ENCODE assay signal across 9 mouse cellular contexts in genomic region chr12:80084446-80085112, GRCm38 (mm10). TPM values are rescaled to one million over a fixed set of nuclear protein-coding genes. Genes with fewer than 3 reads are reported as not detected.
DNase-seq lines count a peak whose midpoint lies in the region; ATAC-seq and TF ChIP-seq lines count a peak whose summit lies in the region.
"Had no signal": no experiment of that assay in that cellular context is flagged by ENCODE, and none has a peak within 500 bp of the region (broad histone marks: within the 10 kb centered on the region; RNA-seq: fewer than 3 reads in every experiment).

No protein-coding gene starts in this region.

- no peaks in the 10 kb centered on the region for H3K36me3 ChIP-seq in kidney, embryonic 14.5 days (ENCODE audit: control insufficient read depth, insufficient read depth, low read length)
- no peaks in the 10 kb centered on the region for H3K36me3 ChIP-seq in heart, embryonic 11.5 days (ENCODE audit: control insufficient read depth, insufficient read depth, low read length)
- no peaks in the 10 kb centered on the region for H3K36me3 ChIP-seq in liver, embryonic 13.5 days
- no peaks in the 10 kb centered on the region for H3K36me3 ChIP-seq in forebrain, embryonic 11.5 days (ENCODE audit: control insufficient read depth, insufficient read depth, low read length)

- no peak for DNase-seq in kidney, postnatal 14 days
- no peak for DNase-seq in liver, embryonic 13.5 days
- no peak for DNase-seq in retina, postnatal 1 day
- no peak for DNase-seq in forebrain, embryonic 11.5 days (ENCODE audit: low spot score)
- no peak for DNase-seq in cerebellum, postnatal 10 days
- DNase-seq: thymus, postnatal 25 days had no signal

- H3K4me3 ChIP-seq in kidney, embryonic 14.5 days (ENCODE audit: low read length) = no peak overlapping the region
- no peak overlapping the region for H3K4me3 ChIP-seq in cortical plate, adult 2 months (ENCODE audit: insufficient read depth, low read length)
- no peak overlapping the region for H3K4me3 ChIP-seq in heart, embryonic 11.5 days (ENCODE audit: low read depth, low read length)
- H3K4me3 ChIP-seq in liver, embryonic 13.5 days (replicated peaks) = no peak overlapping the region
- H3K4me3 ChIP-seq in forebrain, embryonic 11.5 days (ENCODE audit: low read depth, low read length) = no peak overlapping the region

- no peak overlapping the region; the same call in 1 of the 2 replicates for H3K4me2 ChIP-seq in kidney, embryonic 14.5 days (replicated peaks; ENCODE audit: low read depth, low read length)
- no peak overlapping the region for H3K4me2 ChIP-seq in heart, embryonic 11.5 days
- H3K4me2 ChIP-seq in liver, embryonic 13.5 days = peak overlapping the region; percentile 49
- H3K4me2 ChIP-seq in forebrain, embryonic 11.5 days (ENCODE audit: low read depth, low read length, severe bottlenecking) = no peak overlapping the region

- no peaks in the 10 kb centered on the region for H3K27me3 ChIP-seq in kidney, embryonic 14.5 days (ENCODE audit: control insufficient read depth, insufficient read depth, low read length)
- no peaks in the 10 kb centered on the region for H3K27me3 ChIP-seq in heart, embryonic 11.5 days (ENCODE audit: control insufficient read depth, insufficient read depth, low read length)
- H3K27me3 ChIP-seq in liver, embryonic 13.5 days = no peaks in the 10 kb centered on the region
- H3K27me3 ChIP-seq in forebrain, embryonic 11.5 days (ENCODE audit: control insufficient read depth, insufficient read depth, low read length) = no peaks in the 10 kb centered on the region

- ATAC-seq in kidney, embryonic 14.5 days (ENCODE audit: low FRiP score, low TSS enrichment) = no peak
- no peak; the same call in 1 of the 2 replicates for ATAC-seq in heart, embryonic 11.5 days (replicated peaks; ENCODE audit: insufficient number of reproducible peaks, low FRiP score, low TSS enrichment)
- ATAC-seq in liver, embryonic 13.5 days (ENCODE audit: low read depth) = peak; percentile 8
- ATAC-seq in forebrain, embryonic 11.5 days (replicated peaks; ENCODE audit: low FRiP score) = no peak

- no peak for TF ChIP-seq POLR2A in cortical plate, adult 2 months (IDR thresholded peaks at IDR 0.05; ENCODE audit: extremely low read depth, insufficient read depth, low read length)

- WGBS in kidney, embryonic 14.5 days = 26% methylated on average over 7 of the region's 7 CpGs
- 24% methylated on average over 7 of the region's 7 CpGs for WGBS in heart, embryonic 11.5 days (ENCODE audit: insufficient replicate concordance)
- 34% methylated on average over 7 of the region's 7 CpGs for WGBS in liver, embryonic 13.5 days (ENCODE audit: insufficient replicate concordance)
- 60% methylated on average over 7 of the region's 7 CpGs for WGBS in forebrain, embryonic 11.5 days

- no peak for TF ChIP-seq CTCF in cortical plate, adult 2 months (IDR thresholded peaks at IDR 0.05; ENCODE audit: extremely low read depth, insufficient read depth, low read length)

- H3K27ac ChIP-seq in kidney, embryonic 14.5 days (ENCODE audit: low read depth, low read length) = peak overlapping the region; percentile 88
- peak overlapping the region; percentile 38; the same call in 1 of the 2 replicates for H3K27ac ChIP-seq in cortical plate, adult 2 months (ENCODE audit: insufficient read depth, low read length)
- H3K27ac ChIP-seq in heart, embryonic 11.5 days (ENCODE audit: low read depth, low read length) = peak overlapping the region; percentile 85
- H3K27ac ChIP-seq in liver, embryonic 13.5 days = peak overlapping the region; percentile 93
- no peak overlapping the region for H3K27ac ChIP-seq in forebrain, embryonic 11.5 days (ENCODE audit: low read depth, low read length)

- H3K9ac ChIP-seq in kidney, embryonic 14.5 days (ENCODE audit: low read depth, low read length) = no peak overlapping the region
- peak overlapping the region; percentile 54; the same call in 1 of the 2 replicates for H3K9ac ChIP-seq in heart, embryonic 11.5 days (ENCODE audit: low read depth, low read length)
- peak overlapping the region; percentile 3; the same call in 1 of the 2 replicates for H3K9ac ChIP-seq in liver, embryonic 13.5 days
- H3K9ac ChIP-seq in forebrain, embryonic 11.5 days (ENCODE audit: low read length) = no peak overlapping the region

- H3K9me3 ChIP-seq in kidney, embryonic 14.5 days (ENCODE audit: control insufficient read depth, low read length) = no peaks in the 10 kb centered on the region
- H3K9me3 ChIP-seq in heart, embryonic 11.5 days (replicated peaks; ENCODE audit: control insufficient read depth, low read length) = no peaks in the 10 kb centered on the region
- no peaks in the 10 kb centered on the region for H3K9me3 ChIP-seq in liver, embryonic 13.5 days (replicated peaks)
- no peaks in the 10 kb centered on the region for H3K9me3 ChIP-seq in forebrain, embryonic 11.5 days (ENCODE audit: control insufficient read depth, low read length)

- H3K4me1 ChIP-seq in kidney, embryonic 14.5 days (ENCODE audit: control insufficient read depth, insufficient read depth, low read length) = peaks cover 39% of the 10 kb centered on the region
- H3K4me1 ChIP-seq in cortical plate, adult 2 months (ENCODE audit: control insufficient read depth, insufficient read depth, low read length) = no peaks in the 10 kb centered on the region
- H3K4me1 ChIP-seq in heart, embryonic 11.5 days (ENCODE audit: control insufficient read depth, insufficient read depth, low read length) = peaks cover 26% of the 10 kb centered on the region
- peaks cover 89% of the 10 kb centered on the region for H3K4me1 ChIP-seq in liver, embryonic 13.5 days (replicated peaks)
- H3K4me1 ChIP-seq in forebrain, embryonic 11.5 days (replicated peaks; ENCODE audit: control insufficient read depth, insufficient read depth, low read length) = 0 out of 2 replicates have a peak, but pooled peaks cover 2% of the 10 kb centered on the region

RNA-seq across cellular contexts. Expression of gene Zfp36l1, which starts 28.2 kb away (rescaled TPM):
- 166 and 175 TPM in 2 replicates for polyA plus RNA-seq in kidney, embryonic 14.5 days (2014; fragmentation: Nextera tagmentation; extraction: Ambion mirVana)
- polyA plus RNA-seq in cortical plate, adult 2 months (2012; rRNA removed) = 21.8 and 23.3 TPM in 2 replicates
- 133 and 144 TPM in 2 replicates for polyA plus RNA-seq in heart, embryonic 11.5 days (2014; fragmentation: Nextera tagmentation; extraction: Ambion mirVana)
- polyA plus RNA-seq in liver, embryonic 13.5 days (2015; fragmentation: Nextera tagmentation; extraction: Ambion mirVana) = 18.3 and 20.7 TPM in 2 replicates
- 164 and 173 TPM in 2 replicates for polyA plus RNA-seq in forebrain, embryonic 11.5 days (2014; fragmentation: Nextera tagmentation; extraction: Ambion mirVana)

Comparison
In these comparisons a context has a peak if more than half of its experiments do, and no peak if none do; other contexts are left out.
1. H3K9ac ChIP-seq: peak in heart, embryonic 11.5 days (single experiment) and liver, embryonic 13.5 days (single experiment); none in kidney, embryonic 14.5 days (single experiment) and forebrain, embryonic 11.5 days (single experiment).